Mouse (Mus musculus): ENCODE measurements around the gene Arcn1.
"Not testable (repeated sequence)": the region's sequence is repeated elsewhere in the genome, so short reads cannot be mapped to it uniquely, and the experiment has no call there.

Arcn1 gene

DNA sequence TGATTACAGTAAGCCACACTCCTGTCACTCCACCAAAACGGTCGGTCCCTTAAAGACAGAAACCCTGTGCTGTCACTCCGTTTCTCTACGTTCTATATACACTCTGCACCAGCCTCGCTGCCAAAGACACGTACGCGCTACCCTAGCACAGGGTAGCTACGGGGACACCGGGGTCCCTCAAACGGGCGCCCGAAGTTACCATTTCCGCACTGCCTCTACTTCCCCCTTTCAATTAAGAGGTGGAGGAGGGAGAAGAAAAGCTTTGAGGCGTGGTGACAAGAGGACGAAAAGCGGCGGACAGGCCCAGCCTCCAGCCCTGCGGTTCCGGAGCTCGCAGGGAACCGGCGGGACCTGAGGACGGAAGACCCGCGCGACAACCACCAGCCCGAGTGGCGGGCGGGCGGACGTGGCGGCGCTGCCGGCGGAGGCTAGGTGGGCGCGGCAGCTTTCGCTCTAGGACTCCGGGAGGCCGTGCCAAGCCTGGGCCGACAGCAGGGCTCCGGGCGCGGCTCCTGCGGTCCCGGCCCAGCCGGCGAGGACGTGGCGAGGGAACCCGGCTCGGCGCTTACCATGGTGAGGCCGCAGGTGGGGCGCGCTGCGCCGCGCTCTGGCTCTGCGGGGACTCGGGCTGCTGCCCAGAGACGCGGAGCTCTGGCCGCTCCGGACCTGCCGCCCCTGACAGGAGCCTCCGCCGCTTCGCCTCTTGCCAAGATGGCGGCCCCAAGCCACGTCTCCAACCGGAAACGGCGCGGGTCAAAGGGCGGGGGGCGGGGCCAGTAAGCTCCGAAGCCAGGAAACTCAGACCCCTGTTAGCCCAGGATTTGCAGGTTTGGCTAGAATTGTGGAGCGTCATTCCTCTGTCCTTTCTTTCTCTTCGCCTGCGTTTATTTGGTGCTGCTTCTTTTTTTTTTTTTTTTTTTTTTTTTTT is at the start of gene Arcn1, which contains the start of gene Ift46:
Gene Arcn1, minus strand, starts transcription at position 745 of the 928 bp plus-strand sequence.
Gene Ift46, plus strand, starts transcription at position 808 of the 928 bp plus-strand sequence.
- peak; percentile 78 to 82 for DNase-seq

DNA sequence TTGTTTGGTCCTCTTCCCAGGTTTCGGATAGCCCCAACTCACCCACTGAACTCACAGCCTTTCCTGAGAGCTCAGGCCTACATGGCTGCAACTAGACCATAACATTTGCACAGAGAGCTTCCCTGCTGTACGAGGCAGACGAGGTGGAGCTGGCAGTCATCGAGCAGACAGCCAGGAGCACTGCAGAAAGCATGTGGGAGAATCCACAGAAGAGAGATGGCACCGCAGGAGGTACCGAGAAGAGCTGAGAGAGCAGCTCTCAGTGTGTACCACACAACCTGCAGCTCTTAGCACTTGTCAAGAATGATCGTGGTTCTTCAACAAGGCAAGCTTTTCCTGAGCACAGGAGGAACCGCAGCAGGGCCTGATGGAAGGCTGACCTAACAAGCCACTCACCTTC is 46.5 kb upstream of the Arcn1 start:
- no peak for DNase-seq

DNA sequence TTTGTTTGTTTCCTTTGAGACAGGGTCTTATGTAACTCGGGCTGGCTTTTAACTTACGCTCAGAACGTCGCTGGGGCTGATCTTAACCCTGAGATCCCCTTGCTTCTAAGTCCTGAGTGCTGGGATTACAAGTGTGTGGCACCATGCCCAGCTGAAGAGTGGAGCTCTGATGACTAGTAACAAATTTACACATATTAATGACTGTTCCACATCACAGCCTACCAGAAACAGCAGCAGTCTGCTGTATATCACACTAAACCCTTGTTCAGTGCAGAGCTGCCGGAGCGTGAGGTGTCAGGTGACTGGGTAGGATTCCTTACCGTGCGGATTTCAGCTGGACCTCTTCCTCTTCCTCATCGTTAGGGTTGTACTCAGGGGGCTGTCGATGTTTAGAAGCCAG is 42.7 kb upstream of the Arcn1 start:
- DNase-seq: no peak

DNA sequence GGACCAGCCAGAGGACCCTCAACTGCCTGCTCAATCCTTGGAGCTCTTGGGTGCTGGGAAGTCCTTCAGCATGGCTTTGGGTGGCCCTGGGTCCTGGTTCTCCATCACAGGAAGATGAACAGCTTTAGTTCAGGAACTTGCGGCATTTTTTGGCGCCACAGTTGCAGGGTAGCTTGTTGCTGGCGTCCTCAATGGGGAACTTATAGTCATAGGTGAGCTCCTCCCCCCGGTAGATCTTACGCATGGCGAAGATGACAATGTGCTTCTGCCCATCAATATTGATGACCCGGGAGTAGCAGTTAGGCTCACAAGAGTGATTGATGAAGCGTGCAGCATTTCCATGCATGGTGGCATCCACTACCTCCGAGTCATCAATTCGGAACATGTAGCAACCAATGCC is 40.1 kb upstream of the Arcn1 start:
- DNase-seq: no peak

DNA sequence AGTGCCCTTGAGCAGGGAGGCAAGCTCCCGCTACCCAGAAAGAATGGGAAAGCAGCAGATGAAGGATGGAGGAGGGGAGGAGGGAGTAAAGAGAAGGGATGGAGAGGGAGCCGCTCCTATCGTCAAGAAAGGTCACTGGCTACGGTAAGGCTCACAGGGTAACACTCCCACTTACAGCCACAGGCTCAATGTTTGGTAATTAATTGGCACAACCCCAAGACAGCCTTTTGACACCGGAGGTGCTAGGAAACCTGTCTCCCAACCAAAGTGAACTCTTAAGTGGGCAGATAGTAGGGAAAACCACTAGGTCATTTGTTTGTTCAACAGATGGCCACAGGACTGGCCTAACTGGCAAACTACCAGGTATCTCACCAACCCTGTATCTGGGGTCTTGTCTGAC is 39.5 kb upstream of the Arcn1 start:
- no peak for DNase-seq

DNA sequence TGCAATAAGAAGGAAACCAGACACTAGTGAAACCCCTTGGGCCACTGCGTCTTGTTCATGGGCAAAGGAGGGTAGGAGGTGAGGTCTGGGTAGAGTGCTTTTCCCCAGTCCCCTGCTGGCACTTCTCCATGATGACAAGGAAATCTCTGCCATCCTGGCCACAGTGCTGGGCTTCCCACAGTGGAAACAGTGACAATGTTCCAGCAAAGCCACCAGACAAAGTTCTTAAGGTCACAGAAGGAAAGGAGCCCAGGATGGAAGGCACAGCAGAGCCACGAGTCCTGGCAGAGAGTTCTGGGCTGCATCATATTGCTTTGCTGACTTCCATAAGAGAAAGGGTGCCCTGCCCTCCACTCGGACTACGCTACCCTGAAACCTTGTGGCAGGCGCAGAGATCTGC is 37.9 kb upstream of the Arcn1 start:
- no peak for DNase-seq

DNA sequence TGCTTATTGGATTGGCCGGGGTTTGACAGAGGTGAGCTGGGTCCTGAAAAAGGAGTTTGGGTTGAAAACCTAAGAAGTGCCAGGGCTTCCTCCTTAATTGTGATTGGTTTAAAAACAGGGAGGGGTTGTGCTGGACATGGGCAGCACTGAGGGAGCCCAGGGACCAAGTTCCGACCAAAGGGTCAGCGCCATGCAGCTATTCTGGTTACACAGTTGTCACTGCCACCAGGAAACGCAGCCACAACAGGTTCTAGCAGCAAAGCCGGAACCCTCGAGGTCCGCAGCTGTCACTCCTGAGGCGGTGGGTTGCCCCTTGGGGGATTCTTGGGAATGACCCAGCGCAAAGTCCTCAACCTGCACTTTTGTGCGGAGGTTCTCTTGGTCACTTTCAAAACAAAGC is 37.0 kb upstream of the Arcn1 start:
- DNase-seq: no peak

DNA sequence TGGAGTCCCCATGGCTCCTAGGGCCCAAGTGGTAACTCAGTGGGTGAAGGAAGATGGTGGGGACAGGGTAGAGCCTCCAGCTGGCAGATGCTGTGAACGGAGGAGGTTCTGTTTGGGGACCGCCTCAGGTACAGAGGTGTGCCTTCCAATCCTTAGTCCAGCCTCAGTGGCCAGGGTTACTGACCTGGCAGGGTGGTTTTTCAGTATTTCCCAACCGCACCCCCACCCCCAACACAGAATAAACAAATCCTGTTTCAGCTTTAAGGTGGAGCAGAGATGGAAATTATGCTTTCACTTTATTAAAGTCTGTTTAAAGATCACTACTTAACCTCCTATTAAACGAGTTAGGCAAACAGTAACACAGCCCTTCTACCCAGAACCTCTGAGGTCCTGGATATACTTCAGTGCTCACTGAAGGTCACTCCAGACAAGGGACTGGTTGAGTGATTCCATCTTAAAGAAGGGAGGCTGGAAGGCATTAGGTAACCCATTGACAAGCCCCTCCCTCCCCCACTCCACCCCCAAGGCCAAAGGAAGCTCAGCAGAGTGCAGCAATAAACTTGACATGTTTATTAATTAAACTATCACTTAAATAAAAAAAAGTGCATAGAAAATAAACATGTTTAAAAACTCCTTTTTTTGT is 35.3 kb upstream of the Arcn1 start, which contains the start of gene Ttc36:
Gene Ttc36, minus strand, starts transcription at position 265 of the 643 bp plus-strand sequence.
- no peak for DNase-seq

DNA sequence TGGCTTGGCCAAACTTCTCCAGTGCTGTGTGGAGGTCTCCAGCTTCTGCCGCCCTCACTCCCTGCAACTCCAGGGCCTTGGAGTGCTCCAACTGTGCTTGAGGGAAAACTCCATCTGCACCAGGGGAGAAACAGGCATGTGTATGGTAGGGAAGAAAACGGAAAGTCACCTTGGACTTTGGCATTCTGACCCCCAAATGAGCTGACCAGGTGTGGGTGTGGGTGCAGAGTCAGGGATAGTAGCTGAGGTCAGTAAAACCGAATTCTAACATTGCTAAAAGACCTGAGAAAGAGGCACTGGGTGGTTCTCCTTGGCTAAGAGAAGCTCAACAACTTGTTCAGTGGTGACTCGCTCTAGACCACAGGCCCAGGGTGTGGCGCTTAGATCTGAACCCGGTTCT is 34.0 kb upstream of the Arcn1 start:
- no peak for DNase-seq

DNA sequence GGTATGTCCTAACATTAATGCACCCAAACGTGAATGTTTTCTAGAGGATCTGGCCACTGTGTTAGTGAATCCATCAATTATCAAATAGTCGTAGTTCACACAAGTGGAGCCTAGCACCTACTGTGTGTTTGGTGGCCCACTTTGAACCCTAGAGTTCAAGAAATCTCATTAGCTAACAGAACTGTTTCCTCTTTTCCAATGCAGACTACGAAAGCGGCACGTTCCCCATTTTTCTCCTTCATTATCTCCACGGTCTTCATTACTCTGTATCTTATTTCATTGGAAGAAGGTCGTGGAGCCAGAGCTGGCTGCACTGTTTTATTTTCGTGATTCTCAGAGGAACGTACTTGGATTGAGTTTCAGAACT is 32.3 kb upstream of the Arcn1 start:
- no peak for DNase-seq

DNA sequence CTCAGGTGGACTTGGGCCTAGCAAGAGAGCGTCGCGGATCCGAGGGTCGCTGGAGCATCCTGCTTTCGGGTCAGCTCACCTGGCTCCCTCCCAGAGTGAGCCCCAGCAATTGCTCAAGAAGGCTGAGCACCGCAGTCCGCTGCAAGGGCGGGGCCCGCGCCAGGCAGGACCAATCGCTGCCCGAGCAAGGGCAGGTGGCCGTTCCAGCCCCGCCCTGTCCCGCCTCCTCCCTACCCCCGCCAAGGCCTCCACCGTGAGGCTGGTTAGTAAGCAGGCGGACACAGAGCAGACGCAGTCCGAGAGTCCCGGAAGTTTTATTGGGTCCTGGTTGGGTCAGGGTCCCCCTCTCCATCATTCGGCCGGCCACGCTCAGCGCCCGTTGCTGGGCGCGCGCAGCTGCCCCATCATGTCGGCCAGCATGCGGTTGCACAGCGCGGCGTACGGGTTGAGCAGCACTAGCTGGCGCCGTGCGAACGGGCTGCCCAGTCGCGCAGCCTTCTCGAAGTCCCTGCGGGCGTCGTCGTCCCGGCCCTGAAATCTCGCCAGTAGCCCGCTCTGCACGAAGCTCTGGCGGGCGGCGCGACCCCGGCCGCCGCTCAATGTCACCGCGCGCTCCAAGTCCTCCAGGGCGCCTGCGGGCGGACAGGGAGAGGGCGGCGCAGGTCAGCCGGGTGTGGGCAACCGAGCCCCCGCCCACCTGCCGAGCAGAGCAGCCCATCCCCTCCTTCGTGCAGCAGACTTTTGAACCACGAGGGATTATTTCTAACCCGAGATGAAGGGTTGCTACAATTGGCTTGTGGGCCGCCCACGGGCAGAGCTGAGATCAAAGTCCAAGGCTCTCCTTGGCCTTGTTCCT is 31.7 kb upstream of the Arcn1 start, which contains the start of gene Tmem25:
Gene Tmem25, minus strand, starts transcription at position 206 of the 856 bp plus-strand sequence.
- peak; percentile 66 to 74 for DNase-seq

DNA sequence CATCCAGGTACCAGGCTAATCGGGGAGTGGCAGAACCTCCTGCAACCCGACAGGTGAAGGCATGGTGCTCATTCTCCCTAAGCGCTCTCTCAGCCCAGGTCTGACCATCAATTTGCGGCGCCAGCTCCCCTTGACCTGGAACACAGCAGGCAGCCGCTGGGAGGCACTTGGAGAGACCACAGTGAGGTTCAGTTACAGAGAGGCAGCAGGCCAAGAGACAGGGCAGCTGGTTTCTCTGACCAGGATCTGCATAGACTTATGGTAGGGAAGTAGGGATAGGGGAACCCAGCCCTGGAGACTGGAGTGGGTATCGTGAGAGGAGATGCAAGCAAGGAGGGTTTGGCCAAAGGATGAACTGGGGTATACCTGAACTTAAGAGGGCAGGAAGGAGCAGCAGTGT is 30.7 kb upstream of the Arcn1 start:
- no peak for DNase-seq

DNA sequence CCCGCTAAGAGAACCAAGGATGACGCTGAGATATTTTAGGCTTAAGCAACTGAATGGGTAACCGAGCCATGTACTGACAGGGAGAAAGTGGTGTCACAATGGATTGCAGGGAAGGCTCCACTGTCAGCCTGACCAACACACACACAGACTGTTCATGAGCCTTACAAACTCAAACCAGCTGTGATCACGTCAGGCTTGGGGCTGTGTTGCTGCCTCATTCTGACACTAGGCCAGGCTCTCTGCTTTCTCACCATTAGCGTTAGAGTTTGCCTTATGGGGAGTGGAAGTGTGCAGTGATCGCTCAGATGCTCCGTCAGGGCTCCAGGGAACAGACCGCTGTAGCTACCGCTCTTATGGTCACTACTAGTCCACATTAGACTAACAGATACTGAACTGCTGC is 25.2 kb upstream of the Arcn1 start:
- no peak for DNase-seq

DNA sequence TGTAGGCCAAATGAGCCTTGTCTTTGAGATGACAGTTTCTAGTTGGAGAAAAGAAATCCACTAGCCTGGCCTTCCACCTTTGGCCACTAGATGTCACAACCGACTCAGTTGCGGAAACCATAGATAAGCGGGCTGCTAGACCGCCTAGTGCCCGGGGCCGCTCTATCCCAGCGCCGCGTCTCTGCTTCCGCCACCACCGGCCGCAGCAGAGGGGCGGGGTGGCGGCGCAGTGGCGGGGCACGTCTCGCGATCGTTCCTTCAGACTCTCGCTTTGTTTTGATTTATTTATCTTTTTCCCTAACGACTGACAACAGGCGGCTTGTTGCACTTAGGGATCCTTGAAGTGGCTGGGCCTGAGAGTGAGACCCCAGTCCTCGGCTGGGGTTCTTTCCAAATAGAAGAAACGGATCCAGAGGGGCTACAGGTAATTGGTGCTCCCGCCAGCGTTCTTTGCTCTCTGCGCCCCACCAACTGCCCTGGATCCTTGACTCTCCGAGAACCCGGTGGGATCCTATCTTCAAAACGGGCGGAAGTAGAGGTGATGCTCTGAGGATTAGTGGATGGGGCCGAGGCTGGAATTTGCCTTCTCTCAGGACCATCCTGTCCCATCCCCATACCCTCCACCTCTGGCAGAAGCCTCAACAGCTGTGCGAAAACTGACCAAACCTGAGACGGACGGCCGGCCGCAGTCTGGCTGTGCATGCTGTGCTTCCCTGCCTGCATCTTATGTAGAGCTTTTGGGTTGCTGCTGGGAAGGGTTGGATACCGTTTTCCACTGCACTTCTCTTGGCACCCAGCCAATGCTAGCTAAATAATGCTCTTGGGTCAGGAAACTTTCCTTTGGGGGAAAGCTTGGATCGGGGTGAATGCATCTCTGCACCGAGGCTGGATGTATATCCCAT is 5.4 kb upstream of the Arcn1 start:
- peak; percentile 90 to 93 for DNase-seq

DNA sequence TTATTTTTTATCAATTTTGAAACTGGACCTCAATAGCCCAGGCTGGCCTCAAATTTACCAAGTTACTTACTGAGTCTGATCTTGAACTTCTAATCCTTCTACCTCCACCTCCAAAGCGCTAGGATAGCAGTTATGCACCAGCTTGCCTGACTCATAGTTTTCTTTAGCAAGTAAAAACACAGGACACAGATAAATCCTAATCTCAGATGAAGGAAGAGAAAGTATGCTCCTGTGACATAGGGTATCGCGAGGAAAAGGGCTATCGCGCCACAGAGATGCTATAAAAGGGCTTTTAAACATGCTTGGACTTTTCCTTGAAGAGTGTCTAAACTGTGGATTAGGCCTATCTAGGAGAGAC is 4.7 kb upstream of the Arcn1 start:
- DNase-seq: no peak

DNA sequence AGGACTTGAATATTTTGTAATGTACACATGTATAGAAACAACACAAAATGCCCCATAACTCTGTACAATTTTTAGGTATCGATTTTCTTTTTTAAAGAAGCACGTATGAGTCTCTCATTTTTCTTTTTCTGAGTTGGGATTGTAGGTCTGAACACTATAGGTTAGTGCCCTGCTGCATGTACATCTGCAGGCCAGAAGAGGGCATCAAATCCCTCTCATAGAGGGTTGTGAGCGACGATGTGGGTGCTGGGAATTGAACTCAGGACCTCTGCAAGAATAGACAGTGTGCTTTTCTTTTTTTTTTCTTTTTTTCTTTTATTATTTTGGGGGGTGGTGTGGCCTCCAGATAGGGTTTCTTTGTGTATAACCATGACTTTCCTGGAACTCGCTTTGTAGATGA is 3.7 kb upstream of the Arcn1 start:
- no peak for DNase-seq

DNA sequence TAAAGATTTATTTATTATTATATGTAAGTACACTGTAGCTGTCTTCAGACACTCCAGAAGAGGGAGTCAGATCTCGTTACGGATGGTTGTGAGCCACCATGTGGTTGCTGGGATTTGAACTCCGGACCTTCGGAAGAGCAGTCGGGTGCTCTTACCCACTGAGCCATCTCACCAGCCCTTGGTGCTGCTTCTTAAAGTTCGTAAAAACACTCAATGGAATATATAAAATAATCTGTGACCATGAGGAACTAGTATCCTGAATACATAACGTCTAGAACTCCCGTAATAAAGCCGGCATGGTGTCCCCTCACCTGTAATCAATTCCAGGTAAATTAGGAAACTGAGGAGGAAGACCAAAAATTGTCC is 367 bp upstream of the Arcn1 start:
- DNase-seq: not testable (repeated sequence)

DNA sequence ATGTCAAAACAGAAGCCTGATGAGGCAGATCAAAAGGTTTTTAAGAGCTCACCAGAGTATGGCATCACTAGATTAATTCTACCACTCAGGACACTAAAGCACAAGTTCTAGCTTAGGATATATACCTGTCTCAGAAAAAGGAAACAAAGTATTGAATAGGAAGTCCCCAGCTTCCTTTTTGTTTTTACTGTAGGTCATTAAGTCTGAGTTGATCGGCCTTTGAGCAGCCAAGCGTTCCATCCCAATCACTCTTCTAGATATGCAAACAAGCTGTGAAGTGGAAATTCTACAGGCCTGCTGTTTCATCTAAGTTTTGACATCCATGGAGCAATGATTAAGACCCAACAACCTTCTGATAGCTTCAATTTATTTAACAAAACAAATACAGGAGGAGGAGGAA is 6.8 kb downstream of the Arcn1 start:
- DNase-seq: no peak

DNA sequence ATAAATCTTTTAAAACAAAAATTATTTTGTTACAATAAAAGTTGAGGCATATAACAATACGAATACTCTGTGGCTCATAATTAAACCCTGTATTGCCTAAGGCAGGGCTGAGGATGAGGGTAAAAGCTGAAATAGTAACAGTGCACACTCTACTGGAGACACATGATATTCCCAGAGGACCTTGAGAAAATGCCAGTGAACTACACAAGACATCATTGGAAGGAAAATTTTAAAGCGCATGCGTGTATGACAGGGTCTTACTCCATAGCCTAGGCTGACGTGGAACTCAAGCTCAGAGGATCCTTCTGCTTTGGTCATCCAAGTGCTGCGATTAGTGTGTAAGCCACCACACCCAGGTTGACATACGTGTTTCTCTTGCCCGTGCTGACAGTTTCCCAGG is 19.2 kb downstream of the Arcn1 start:
- no peak for DNase-seq

DNA sequence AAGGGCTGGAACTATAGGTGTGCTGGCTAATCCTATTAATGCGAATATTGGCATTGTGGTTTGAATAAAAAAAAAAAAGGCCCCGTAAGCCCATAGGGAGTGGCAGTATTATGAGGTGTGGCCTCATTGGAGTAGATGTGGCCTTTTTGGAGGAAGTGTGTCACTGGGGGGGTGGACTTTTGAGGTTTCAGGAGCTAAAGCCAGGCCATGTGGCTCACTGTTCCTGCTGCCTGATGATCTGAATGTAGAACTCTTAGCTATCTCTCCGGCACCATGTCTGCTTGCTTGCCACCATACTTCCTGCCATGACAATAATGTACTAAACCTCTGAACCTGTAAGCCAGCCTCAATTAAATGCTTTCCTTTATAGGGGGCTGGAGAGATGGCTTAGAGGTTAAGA is 20.3 kb downstream of the Arcn1 start:
- no peak for DNase-seq

DNA sequence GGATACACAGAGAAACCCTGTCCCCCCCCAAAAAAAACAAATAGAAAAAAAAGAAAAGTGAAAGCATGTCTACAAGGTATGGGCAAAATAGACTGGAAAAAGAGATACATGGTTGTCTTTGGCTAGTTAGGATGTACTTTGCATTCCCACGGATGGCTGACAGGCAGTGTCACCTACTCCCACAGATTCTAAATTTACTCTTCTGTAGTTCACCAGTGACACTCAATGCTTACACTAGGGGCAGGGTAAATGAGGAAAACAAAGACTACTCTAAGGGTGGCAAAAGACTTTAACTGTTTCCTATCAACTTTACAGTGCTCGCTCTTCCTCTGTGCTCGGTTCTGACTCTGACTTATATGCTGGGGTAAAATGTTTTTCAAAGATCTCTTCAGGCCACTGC is 21.0 kb downstream of the Arcn1 start:
- no peak for DNase-seq

DNA sequence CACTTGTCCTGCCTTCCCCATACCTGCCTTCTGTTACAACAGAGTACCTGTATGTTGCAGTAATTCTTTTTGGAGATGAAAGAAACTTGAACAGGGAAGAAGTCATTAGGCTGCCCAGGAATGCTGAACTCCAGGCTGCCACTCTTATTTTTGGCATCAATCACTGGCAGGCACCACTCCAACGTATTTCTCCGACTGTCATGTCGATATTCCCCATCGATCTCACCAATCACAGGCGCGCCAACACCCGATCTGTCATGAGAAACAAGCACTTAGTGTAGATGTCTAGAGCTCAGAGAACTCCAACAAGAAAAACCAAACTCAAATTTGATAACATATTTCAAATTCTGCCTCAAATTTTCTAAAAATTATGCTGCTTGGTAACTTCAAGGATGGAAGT is 22.3 kb downstream of the Arcn1 start:
- DNase-seq: no peak

Data from thymus, postnatal 36 days (tissue).